Mouse (Mus musculus): ENCODE measurements around the gene Bcar1.

- TF ChIP-seq USF1 (IDR thresholded peaks at IDR 0.05; ENCODE audit: low read depth), result no peak
- TF ChIP-seq FOSL1 (IDR thresholded peaks at IDR 0.05; ENCODE audit: insufficient read depth, low read length, poor library complexity, severe bottlenecking), result no peak
Observed at GRCm38 (mm10) chr8:111770958-111771624, 27.5 kb upstream of the Bcar1 start.
